Mouse (Mus musculus): ENCODE data around the gene Oat.

DNA sequence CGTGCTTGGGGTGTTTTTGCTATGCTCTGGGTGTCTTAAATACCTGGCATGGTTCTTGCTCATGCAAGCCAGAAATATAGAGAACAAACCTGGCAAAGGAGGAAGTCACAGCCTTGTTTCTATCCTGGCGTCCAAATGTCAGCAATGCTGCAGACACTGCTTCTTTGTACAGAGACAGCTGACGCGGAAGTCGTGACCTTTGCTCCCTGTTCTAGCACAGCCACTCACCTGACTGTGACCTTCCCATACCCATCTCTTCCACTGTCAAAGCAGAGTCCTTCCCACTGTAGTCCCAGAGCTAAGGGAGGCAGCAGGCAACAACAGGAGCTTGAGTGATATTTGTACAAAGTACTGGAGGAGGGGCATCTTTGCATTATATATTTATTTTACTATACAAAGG is 13.4 kb upstream of the Oat start:
- TF ChIP-seq CTCF (IDR thresholded peaks at IDR 0.05) (no peak), EP300 (IDR thresholded peaks at IDR 0.05) (no peak)

All from lung, postnatal 0 days (tissue).